Mouse (Mus musculus): ENCODE results near the gene Pgm2l1. TPM values are rescaled to one million over a fixed set of nuclear protein-coding genes. Genes with fewer than 3 reads are reported as not detected.
A peak's percentile ranks its signal among the peaks of the same experiment; 100 is the strongest.
"Not testable (repeated sequence)": the region's sequence is repeated elsewhere in the genome, so short reads cannot be mapped to it uniquely, and the experiment has no call there.

Gene Pgm2l1
- total RNA-seq, 2 experiments from 2014 or later = 13.0 to 15.0 TPM

GRCm38 (mm10) chr7:100228957-100229356, 1.8 kb downstream of the Pgm2l1 start:
- no peak for DNase-seq

- no peak for DNase-seq
These were observed 3.5 kb downstream of the Pgm2l1 start for GRCm38 (mm10) chr7:100230646-100231045.

GRCm38 (mm10) chr7:100231661-100232060, 4.5 kb downstream of the Pgm2l1 start:
- DNase-seq = no peak

- DNase-seq = no peak
These were observed 6.5 kb downstream of the Pgm2l1 start for GRCm38 (mm10) chr7:100233681-100234080.

- peak; percentile 11 for DNase-seq
These were observed 7.2 kb downstream of the Pgm2l1 start for GRCm38 (mm10) chr7:100234264-100234885.

- no peak for DNase-seq
These were observed 11.1 kb downstream of the Pgm2l1 start for GRCm38 (mm10) chr7:100238271-100238670.

- DNase-seq = no peak
These were observed 13.4 kb downstream of the Pgm2l1 start for GRCm38 (mm10) chr7:100240601-100241000.

- no peak for DNase-seq
These were observed 15.8 kb downstream of the Pgm2l1 start for GRCm38 (mm10) chr7:100243007-100243406.

GRCm38 (mm10) chr7:100244225-100244624, 17.0 kb downstream of the Pgm2l1 start:
- DNase-seq = no peak

- peak; percentile 14 for DNase-seq
These were observed 18.0 kb downstream of the Pgm2l1 start for GRCm38 (mm10) chr7:100245176-100245575.

GRCm38 (mm10) chr7:100250667-100251066, 23.5 kb downstream of the Pgm2l1 start:
- no peak for DNase-seq

- no peak for DNase-seq
These were observed 35.2 kb downstream of the Pgm2l1 start for GRCm38 (mm10) chr7:100262350-100262749.

GRCm38 (mm10) chr7:100264934-100265333, 37.7 kb downstream of the Pgm2l1 start:
- not testable (repeated sequence) for DNase-seq

GRCm38 (mm10) chr7:100272369-100272768, 45.2 kb downstream of the Pgm2l1 start:
- DNase-seq = no peak

- DNase-seq = no peak
These were observed 47.3 kb downstream of the Pgm2l1 start for GRCm38 (mm10) chr7:100274507-100274906.

- DNase-seq = no peak
These were observed 49.2 kb downstream of the Pgm2l1 start for GRCm38 (mm10) chr7:100276397-100276796.

GRCm38 (mm10) chr7:100279803-100280202, 52.6 kb downstream of the Pgm2l1 start:
- DNase-seq = no peak

GRCm38 (mm10) chr7:100281596-100281995, 54.4 kb downstream of the Pgm2l1 start:
- no peak for DNase-seq

- DNase-seq = no peak
These were observed 56.1 kb downstream of the Pgm2l1 start for GRCm38 (mm10) chr7:100283298-100283697.

GRCm38 (mm10) chr7:100285383-100285782, 58.2 kb downstream of the Pgm2l1 start, which contains the start of gene P4ha3:
TSS of gene P4ha3 (plus strand) at chr7:100285520.
- no peak for DNase-seq

GRCm38 (mm10) chr7:100287748-100288578, 60.8 kb downstream of the Pgm2l1 start:
- no peak for DNase-seq

- DNase-seq = peak; percentile 59
These were observed 61.4 kb downstream of the Pgm2l1 start for GRCm38 (mm10) chr7:100288622-100289021.

- DNase-seq = no peak
These were observed 66.4 kb downstream of the Pgm2l1 start for GRCm38 (mm10) chr7:100293546-100293945.

- no peak for DNase-seq
These were observed 68.6 kb downstream of the Pgm2l1 start for GRCm38 (mm10) chr7:100295745-100296144.

All from gastrocnemius, postnatal 25 days (tissue).